Mouse (Mus musculus) ES-E14 (cell line): ENCODE data around the gene Me1. TPM values are rescaled to one million over a fixed set of nuclear protein-coding genes. Genes with fewer than 3 reads are reported as not detected.

Source experiments
- DNase-seq: peaks from one replicate; pipeline ENCODE4 v3.0.0-alpha.2; 2013; ENCODE audit warnings: low read depth, low spot score
- H3K27ac ChIP-seq: 2 replicates; pipeline ENCODE4 v1.5.1; 2012; ENCODE audit warnings: low read depth, mild to moderate bottlenecking, low read length, moderate library complexity, mixed read lengths; ENCODE audit not compliant: poor library complexity, insufficient read depth, severe bottlenecking
- H3K36me3 ChIP-seq: 2 replicates; pipeline ENCODE4 v1.6.1; 2012; ENCODE audit warnings: mild to moderate bottlenecking, low read length, moderate library complexity, mixed read lengths; ENCODE audit not compliant: control insufficient read depth, poor library complexity, insufficient read depth, severe bottlenecking
- H3K4me1 ChIP-seq, 2 experiments: fragments of 150-350 bp in 1 of 2; sonication (generic) in 1 of 2; 2 replicates each; pipeline ENCODE4 v1.6.1; 2012; ENCODE audit warnings: low read length in 2 of 2, mild to moderate bottlenecking in 1 of 2, mixed read lengths in 1 of 2; ENCODE audit not compliant: control insufficient read depth in 2 of 2, insufficient read depth in 2 of 2, poor library complexity in 1 of 2
- H3K4me3 ChIP-seq, 2 experiments: fragments of 150-350 bp in 1 of 2; sonication (generic) in 1 of 2; 2 replicates each; pipeline ENCODE4 v1.5.1; 2012; ENCODE audit warnings: low read length in 2 of 2, low read depth in 1 of 2, mild to moderate bottlenecking in 1 of 2, mixed read lengths in 1 of 2; ENCODE audit not compliant: insufficient read depth in 1 of 2, poor library complexity in 1 of 2, severe bottlenecking in 1 of 2
- H3K9ac ChIP-seq: 2 replicates; pipeline ENCODE4 v1.6.1; 2012; ENCODE audit warnings: low read depth, mild to moderate bottlenecking, low read length, mixed read lengths; ENCODE audit not compliant: poor library complexity, insufficient read depth, severe bottlenecking
- H3K9me3 ChIP-seq: fragments of 150-350 bp; sonication (generic); 2 replicates; pipeline ENCODE4 v1.6.1; 2012; ENCODE audit warnings: low read depth, mild to moderate bottlenecking, low read length; ENCODE audit not compliant: control insufficient read depth, insufficient read depth
- CHD2 ChIP-seq: IDR thresholded peaks from 2 replicates; pipeline ENCODE4 v1.6.1; 2014; ENCODE audit warnings: mild to moderate bottlenecking, low read depth, low read length, inconsistent platforms
- HCFC1 ChIP-seq: IDR thresholded peaks from 2 replicates; pipeline ENCODE4 v1.6.1; 2012; ENCODE audit warnings: low read length, inconsistent platforms, borderline replicate concordance; ENCODE audit not compliant: insufficient read depth
- MAFK ChIP-seq: IDR thresholded peaks from 2 replicates; pipeline ENCODE4 v1.6.1; 2014; ENCODE audit warnings: mild to moderate bottlenecking, low read depth, low read length, inconsistent platforms; ENCODE audit not compliant: insufficient read depth
- ZC3H11A ChIP-seq: IDR thresholded peaks from 2 replicates; pipeline ENCODE4 v1.6.1; 2012; ENCODE audit warnings: low read depth, mild to moderate bottlenecking, inconsistent platforms, low read length, borderline replicate concordance
- ZNF384 ChIP-seq: IDR thresholded peaks from 2 replicates; pipeline ENCODE4 v1.6.1; 2012; ENCODE audit warnings: low read depth, low read length, inconsistent platforms
- in situ Hi-C, 2 experiments: fragments of 600-800 bp; cut with MboI; formaldehyde crosslinking; loops; one replicate each; pipeline ENCODE4 v1.15.1; 2025; ENCODE audit warnings: low sequenced_read_pairs in 2 of 2, inconsistent platforms in 1 of 2; ENCODE audit not compliant: unreplicated experiment in 2 of 2
- total RNA-seq: library from RNA; depleted of rRNA; stranded (reverse); fragments of 300-350 nt; gene quantifications from 2 replicates; pipeline ENCODE4 v1.2.3, GENCODE M21; 2012

Me1 gene
- total RNA-seq, 1 experiment, result 13.4 TPM

DNA sequence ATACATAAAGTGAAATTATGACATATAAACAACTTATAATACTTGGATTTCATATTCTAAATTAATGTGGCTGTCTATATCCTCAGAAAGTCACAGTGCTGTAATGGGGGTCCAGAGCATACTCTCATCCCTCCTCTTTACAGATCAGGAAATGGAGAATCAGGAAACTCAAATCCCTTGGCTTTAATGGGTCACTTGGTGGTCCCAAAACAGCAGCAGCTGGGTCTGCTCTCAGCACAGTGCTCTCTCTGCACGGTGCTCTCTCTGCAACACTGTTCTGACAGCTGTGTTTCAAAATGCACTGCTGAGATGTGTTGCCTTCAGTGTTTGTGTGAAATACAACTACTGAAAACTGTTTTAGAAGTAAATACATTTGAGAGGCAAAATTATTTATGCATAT lies 43.6 kb downstream of the Me1 start:
- no peak overlapping the region for H3K4me3 ChIP-seq
- no peaks in the 10 kb centered on the region for H3K9me3 ChIP-seq
- H3K9ac ChIP-seq, result no peak overlapping the region
- in situ Hi-C loops, result loop anchor here in 1 of 2 experiments (10.0 kb wide), 1 partner anchor 93 kb away; the partner anchor contains the start of gene Prss35
- TF ChIP-seq HCFC1 (no peak), CHD2 (no peak), MAFK (no peak), ZNF384 (no peak), ZC3H11A (no peak)
- peaks cover 0 to 2% of the 10 kb centered on the region in 2 experiments; a peak in 1 of 4 replicates for H3K4me1 ChIP-seq
- DNase-seq, result no peak
- no peaks in the 10 kb centered on the region for H3K36me3 ChIP-seq
- no peak overlapping the region for H3K27ac ChIP-seq

DNA sequence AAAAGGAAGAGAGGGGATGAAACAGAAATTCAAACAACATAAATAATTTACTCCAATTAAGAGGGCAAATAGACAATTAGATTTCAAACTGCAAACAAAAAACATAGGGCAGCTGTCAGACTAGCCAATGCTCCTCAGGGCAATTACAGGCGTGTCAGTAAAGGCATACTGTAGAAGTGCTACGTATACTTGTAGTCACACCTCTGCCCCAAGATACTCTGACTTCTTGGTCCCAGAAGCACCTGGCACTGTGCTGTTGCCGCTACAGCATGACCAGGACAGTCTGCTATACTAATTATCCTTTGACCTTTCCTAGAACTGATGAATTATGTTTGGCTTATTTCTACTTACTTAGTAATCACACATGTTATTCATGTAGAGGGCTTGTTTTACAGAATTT lies 44.5 kb downstream of the Me1 start:
- Histone ChIP-seq H3K9ac (no peak overlapping the region), H3K4me1 (peaks cover 0 to 2% of the 10 kb centered on the region in 2 experiments; a peak in 1 of 4 replicates), H3K9me3 (no peaks in the 10 kb centered on the region), H3K27ac (no peak overlapping the region), H3K36me3 (no peaks in the 10 kb centered on the region), H3K4me3 (no peak overlapping the region)
- in situ Hi-C loops, result loop anchor here in 1 of 2 experiments (10.0 kb wide), 1 partner anchor 94 kb away; the partner anchor contains the start of gene Prss35
- no peak for TF ChIP-seq MAFK
- TF ChIP-seq ZNF384, result no peak
- no peak for TF ChIP-seq HCFC1
- TF ChIP-seq ZC3H11A, result no peak
- TF ChIP-seq CHD2, result no peak
- no peak for DNase-seq

GRCm38 (mm10) chr9:86650822-86651221 lies 44.9 kb downstream of the Me1 start:
- Histone ChIP-seq H3K9me3 (no peaks in the 10 kb centered on the region), H3K27ac (no peak overlapping the region), H3K36me3 (no peaks in the 10 kb centered on the region), H3K4me3 (no peak overlapping the region), H3K9ac (no peak overlapping the region), H3K4me1 (peaks cover 0 to 2% of the 10 kb centered on the region in 2 experiments; a peak in 1 of 4 replicates)
- in situ Hi-C loops, result loop anchor here in 1 of 2 experiments (10.0 kb wide), 1 partner anchor 94 kb away; the partner anchor contains the start of gene Prss35
- no peak for TF ChIP-seq CHD2
- no peak for TF ChIP-seq HCFC1
- no peak for TF ChIP-seq MAFK
- TF ChIP-seq ZNF384, result no peak
- TF ChIP-seq ZC3H11A, result no peak
- no peak for DNase-seq

GRCm38 (mm10) chr9:86647931-86648550 lies 47.7 kb downstream of the Me1 start:
- in situ Hi-C loops, result no loop called here
- TF ChIP-seq ZC3H11A (no peak), CHD2 (no peak), ZNF384 (no peak), HCFC1 (no peak), MAFK (no peak)
- Histone ChIP-seq H3K27ac (no peak overlapping the region), H3K9ac (no peak overlapping the region), H3K4me1 (peaks cover 0 to 2% of the 10 kb centered on the region in 2 experiments; a peak in 1 of 4 replicates), H3K36me3 (no peaks in the 10 kb centered on the region), H3K9me3 (no peaks in the 10 kb centered on the region), H3K4me3 (no peak overlapping the region)
- DNase-seq, result no peak

DNA sequence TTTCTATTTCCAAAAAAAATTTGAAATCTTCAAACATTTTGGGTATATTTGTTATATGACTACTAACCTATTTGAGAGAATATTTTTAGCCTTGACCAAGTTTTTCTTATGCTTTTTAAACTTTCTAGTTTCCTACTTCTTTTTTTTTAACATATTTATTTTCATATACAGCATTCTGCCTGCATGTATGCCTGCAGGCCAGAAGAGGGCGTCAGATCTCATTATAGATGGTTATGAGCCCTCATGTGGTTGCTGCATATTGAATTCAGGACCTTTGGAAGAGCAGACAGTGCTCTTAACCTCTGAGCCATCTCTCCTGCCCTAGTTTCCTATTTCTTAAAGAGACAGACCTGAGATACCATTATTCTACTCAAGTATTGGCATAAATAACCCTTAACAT lies 48.9 kb downstream of the Me1 start:
- Histone ChIP-seq H3K9ac (no peak overlapping the region), H3K27ac (no peak overlapping the region), H3K4me1 (peaks cover 0 to 2% of the 10 kb centered on the region in 2 experiments; a peak in 1 of 4 replicates), H3K36me3 (no peaks in the 10 kb centered on the region), H3K9me3 (no peaks in the 10 kb centered on the region), H3K4me3 (no peak overlapping the region)
- in situ Hi-C loops, result no loop called here
- DNase-seq, result no peak
- TF ChIP-seq ZNF384, result no peak
- no peak for TF ChIP-seq MAFK
- TF ChIP-seq ZC3H11A, result no peak
- TF ChIP-seq HCFC1, result no peak
- TF ChIP-seq CHD2, result no peak
